Mouse (Mus musculus) kidney, embryonic 16.5 days (tissue): ENCODE results near the gene Speg. TPM values are rescaled to one million over a fixed set of nuclear protein-coding genes. Genes with fewer than 3 reads are reported as not detected.

ENCODE experiments used
- ATAC-seq: fragments of 200-750 bp; cut with Nextera tagmentation; 2 replicates; pipeline ENCODE4 v1.8.0; 2017; ENCODE audit warnings: moderate TSS enrichment; ENCODE audit not compliant: low FRiP score, low TSS enrichment
- H3K27ac ChIP-seq: fragments of 300-500 bp; sonication (generic); 2 replicates; pipeline ENCODE4 v1.5.1; 2014; ENCODE audit warnings: low read length
- H3K27me3 ChIP-seq: fragments of 300-500 bp; sonication (generic); 2 replicates; pipeline ENCODE4 v1.6.1; 2014; ENCODE audit warnings: low read length, control low read depth, mixed read lengths; ENCODE audit not compliant: insufficient read depth
- H3K36me3 ChIP-seq: fragments of 300-500 bp; sonication (generic); 2 replicates; pipeline ENCODE4 v1.6.1; 2014; ENCODE audit warnings: low read length, control low read depth, mixed read lengths; ENCODE audit not compliant: insufficient read depth
- H3K4me1 ChIP-seq: fragments of 300-500 bp; sonication (generic); 2 replicates; pipeline ENCODE4 v1.6.1; 2014; ENCODE audit warnings: low read length, control low read depth, mixed read lengths; ENCODE audit not compliant: insufficient read depth
- H3K4me2 ChIP-seq: fragments of 300-500 bp; sonication (generic); replicated peaks from 2 replicates; pipeline ENCODE4 v1.6.1; 2014; ENCODE audit warnings: low read depth, low read length
- H3K4me3 ChIP-seq: fragments of 300-500 bp; sonication (generic); 2 replicates; pipeline ENCODE4 v1.5.1; 2014; ENCODE audit warnings: mild to moderate bottlenecking, low read length
- H3K9ac ChIP-seq: fragments of 300-500 bp; sonication (generic); replicated peaks from 2 replicates; pipeline ENCODE4 v1.6.1; 2014; ENCODE audit warnings: low read length
- H3K9me3 ChIP-seq: fragments of 300-500 bp; sonication (generic); 2 replicates; pipeline ENCODE4 v1.6.1; 2016; ENCODE audit warnings: low read length, control low read depth
- WGBS: fragments of 180-500 bp; shearing (Covaris S2); extraction: QIAGEN DNeasy Blood & Tissue Kit; methylation state at CpG from one replicate; pipeline ENCODE4 v1.1.7; 2014; 5-methylcytosine and 5-hydroxymethylcytosine counted together
- polyA plus RNA-seq: library from polyadenylated mRNA; unstranded; fragments of >200 nt; fragmentation: Nextera tagmentation; extraction: Ambion mirVana; gene quantifications from 2 replicates; pipeline ENCODE4 v1.2.1, GENCODE M21; 2015

Gene Speg
- polyA plus RNA-seq, 1 experiment from 2014 or later: 61.4 TPM

- Histone ChIP-seq H3K9ac (peak overlapping the region; percentile 51), H3K4me1 (peaks cover 35% of the 10 kb centered on the region)
- ATAC-seq: peak; percentile 76
Measured at GRCm38 (mm10) chr1:75344291-75345035, 30.6 kb upstream of the Speg start.

GRCm38 (mm10) chr1:75345036-75345935, 29.8 kb upstream of the Speg start:
- WGBS: 14% methylated on average over 20 of the region's 20 CpGs
- ATAC-seq: peak; percentile 40; the same call in 1 of the 2 replicates
- Histone ChIP-seq H3K4me1 (peaks cover 34% of the 10 kb centered on the region), H3K4me3 (peak overlapping the region; percentile 19; the same call in 1 of the 2 replicates), H3K9me3 (no peaks in the 10 kb centered on the region), H3K9ac (peak overlapping the region; percentile 40; the same call in 1 of the 2 replicates), H3K4me2 (peak overlapping the region; percentile 47), H3K27ac (peak overlapping the region; percentile 93), H3K27me3 (no peaks in the 10 kb centered on the region), H3K36me3 (no peaks in the 10 kb centered on the region)

More at GRCm38 (mm10) chr1:75344291-75345035, 30.6 kb upstream of the Speg start:
- Histone ChIP-seq H3K4me2 (peak overlapping the region; percentile 47), H3K4me3 (no peak overlapping the region), H3K27ac (peak overlapping the region; percentile 93), H3K27me3 (no peaks in the 10 kb centered on the region), H3K36me3 (no peaks in the 10 kb centered on the region), H3K9me3 (no peaks in the 10 kb centered on the region)
- 5% methylated on average over 15 of the region's 15 CpGs for WGBS

- H3K4me3 ChIP-seq: no peak overlapping the region
- no peak for ATAC-seq
- no peak overlapping the region for H3K27ac ChIP-seq
- WGBS: 75% methylated on average over 5 of the region's 5 CpGs
- H3K27me3 ChIP-seq: no peaks in the 10 kb centered on the region
- H3K9me3 ChIP-seq: no peaks in the 10 kb centered on the region
- no peaks in the 10 kb centered on the region for H3K36me3 ChIP-seq
- H3K4me2 ChIP-seq: no peak overlapping the region
- H3K9ac ChIP-seq: no peak overlapping the region
- peaks cover 34% of the 10 kb centered on the region for H3K4me1 ChIP-seq
Measured at GRCm38 (mm10) chr1:75347279-75347678, 27.8 kb upstream of the Speg start.

- Histone ChIP-seq H3K9me3 (no peaks in the 10 kb centered on the region), H3K27ac (no peak overlapping the region), H3K4me3 (no peak overlapping the region), H3K4me2 (no peak overlapping the region), H3K27me3 (no peaks in the 10 kb centered on the region), H3K36me3 (no peaks in the 10 kb centered on the region), H3K4me1 (peaks cover 23% of the 10 kb centered on the region), H3K9ac (no peak overlapping the region)
- no peak for ATAC-seq
- WGBS: 35% methylated on average over 5 of the region's 5 CpGs
Measured at GRCm38 (mm10) chr1:75349275-75349674, 25.8 kb upstream of the Speg start.

- H3K4me1 ChIP-seq: peaks cover 39% of the 10 kb centered on the region
- 54% methylated on average over 7 of the region's 7 CpGs for WGBS
- H3K36me3 ChIP-seq: no peaks in the 10 kb centered on the region
- no peak overlapping the region for H3K4me2 ChIP-seq
- no peaks in the 10 kb centered on the region for H3K9me3 ChIP-seq
- no peak overlapping the region for H3K4me3 ChIP-seq
- no peak overlapping the region for H3K27ac ChIP-seq
- H3K27me3 ChIP-seq: peaks cover 27% of the 10 kb centered on the region; the same call in 1 of the 2 replicates
- no peak for ATAC-seq
- no peak overlapping the region for H3K9ac ChIP-seq
Measured at GRCm38 (mm10) chr1:75357261-75357660, 17.8 kb upstream of the Speg start.

GRCm38 (mm10) chr1:75358009-75358408, 17.1 kb upstream of the Speg start:
- no peak overlapping the region for H3K27ac ChIP-seq
- H3K4me3 ChIP-seq: no peak overlapping the region
- peaks cover 39% of the 10 kb centered on the region for H3K4me1 ChIP-seq
- H3K4me2 ChIP-seq: no peak overlapping the region
- no peak overlapping the region for H3K9ac ChIP-seq
- no peaks in the 10 kb centered on the region for H3K9me3 ChIP-seq
- 56% methylated on average over 4 of the region's 4 CpGs for WGBS
- H3K27me3 ChIP-seq: peaks cover 27% of the 10 kb centered on the region; the same call in 1 of the 2 replicates
- H3K36me3 ChIP-seq: no peaks in the 10 kb centered on the region
- ATAC-seq: no peak

GRCm38 (mm10) chr1:75359346-75359745, 15.8 kb upstream of the Speg start:
- 47% methylated on average over 13 of the region's 13 CpGs for WGBS
- no peak for ATAC-seq

GRCm38 (mm10) chr1:75360112-75361031, 14.7 kb upstream of the Speg start, which contains the start of gene Des:
Des (plus strand) TSS chr1:75360329.
- Histone ChIP-seq H3K4me3 (peak within 1 kb of the TSS; percentile 49), H3K36me3 (no peaks in the 10 kb centered on the region), H3K9ac (peak within 1 kb of the TSS; percentile 62), H3K9me3 (no peaks in the 10 kb centered on the region), H3K4me2 (peak within 1 kb of the TSS; percentile 74), H3K27ac (peak within 1 kb of the TSS; percentile 49; the same call in 1 of the 2 replicates), H3K4me1 (peaks cover 39% of the 10 kb centered on the region), H3K27me3 (peaks cover 27% of the 10 kb centered on the region; the same call in 1 of the 2 replicates)
- ATAC-seq: peak; percentile 69
- 1% methylated on average over 80 of the region's 80 CpGs for WGBS

More at GRCm38 (mm10) chr1:75359346-75359745, 15.8 kb upstream of the Speg start:
- Histone ChIP-seq H3K4me2 (no peak overlapping the region), H3K4me1 (peaks cover 39% of the 10 kb centered on the region), H3K4me3 (no peak overlapping the region), H3K9ac (no peak overlapping the region), H3K36me3 (no peaks in the 10 kb centered on the region), H3K27ac (no peak overlapping the region), H3K27me3 (peaks cover 27% of the 10 kb centered on the region; the same call in 1 of the 2 replicates), H3K9me3 (no peaks in the 10 kb centered on the region)

GRCm38 (mm10) chr1:75361123-75361522, 14.0 kb upstream of the Speg start:
- H3K27ac ChIP-seq: no peak overlapping the region
- no peak for ATAC-seq
- H3K9ac ChIP-seq: no peak overlapping the region; the same call in 1 of the 2 replicates
- WGBS: 35% methylated on average over 4 of the region's 4 CpGs
- H3K27me3 ChIP-seq: peaks cover 27% of the 10 kb centered on the region; the same call in 1 of the 2 replicates
- peak overlapping the region; percentile 49 for H3K4me3 ChIP-seq
- peak overlapping the region; percentile 74 for H3K4me2 ChIP-seq
- H3K4me1 ChIP-seq: peaks cover 39% of the 10 kb centered on the region
- H3K9me3 ChIP-seq: no peaks in the 10 kb centered on the region
- H3K36me3 ChIP-seq: no peaks in the 10 kb centered on the region
